Mouse (Mus musculus) cerebellum, postnatal 14 days (tissue): ENCODE measurements at regions not wholly inside any gene's neighbourhood (a gene's known extent, or its start where the extent isn't known, plus 50 kb on each side); places are given as distances from the start of the nearest gene placed in this dataset.
A peak's percentile ranks its signal among the peaks of the same experiment; 100 is the strongest.

Experiments used
- DNase-seq, 2 experiments: peaks; one replicate each; pipeline ENCODE4 v3.0.0; 2021; ENCODE audit warnings: mixed read lengths in 2 of 2

DNA sequence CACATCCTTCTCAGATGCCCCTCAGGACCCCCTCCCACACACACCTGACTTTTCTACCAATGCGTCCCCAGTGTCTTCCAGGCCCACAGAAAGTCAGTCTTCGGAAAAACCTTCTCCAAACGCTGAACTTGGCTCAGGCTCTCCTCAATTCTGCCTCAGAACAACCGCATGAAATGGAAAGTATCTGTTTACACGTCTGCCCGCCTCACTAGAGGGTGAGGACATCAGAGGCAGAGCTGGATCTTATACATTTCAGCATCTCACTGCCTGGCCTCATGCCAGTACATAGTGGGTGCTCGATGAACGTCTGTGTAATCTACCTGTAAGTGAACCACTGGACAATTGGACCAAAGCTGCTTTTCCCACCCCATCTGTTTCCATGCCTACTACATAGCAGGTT is 189.1 kb upstream of the 4930412O13Rik start:
- DNase-seq = no peak

DNA sequence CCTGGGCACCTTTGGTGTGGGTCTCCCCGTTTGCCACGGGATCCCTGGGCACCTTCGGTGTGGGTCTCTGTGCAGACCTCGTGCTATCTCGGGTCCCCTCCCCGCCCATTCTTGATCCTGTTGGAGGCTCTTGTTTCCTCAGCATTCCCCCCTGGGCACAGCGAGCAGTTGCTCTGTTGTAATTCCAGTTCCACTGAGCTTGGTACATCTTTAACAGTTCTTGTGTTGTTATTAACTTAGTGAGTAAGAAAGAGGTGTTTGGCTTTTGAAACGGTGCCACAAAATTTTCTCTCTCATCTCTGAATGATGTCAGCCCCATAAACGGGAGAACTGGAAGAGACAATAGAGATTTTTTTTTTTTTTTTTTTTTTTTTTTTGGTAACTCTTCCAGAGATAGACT is 187.7 kb upstream of the 4930412O13Rik start:
- DNase-seq = no peak

DNA sequence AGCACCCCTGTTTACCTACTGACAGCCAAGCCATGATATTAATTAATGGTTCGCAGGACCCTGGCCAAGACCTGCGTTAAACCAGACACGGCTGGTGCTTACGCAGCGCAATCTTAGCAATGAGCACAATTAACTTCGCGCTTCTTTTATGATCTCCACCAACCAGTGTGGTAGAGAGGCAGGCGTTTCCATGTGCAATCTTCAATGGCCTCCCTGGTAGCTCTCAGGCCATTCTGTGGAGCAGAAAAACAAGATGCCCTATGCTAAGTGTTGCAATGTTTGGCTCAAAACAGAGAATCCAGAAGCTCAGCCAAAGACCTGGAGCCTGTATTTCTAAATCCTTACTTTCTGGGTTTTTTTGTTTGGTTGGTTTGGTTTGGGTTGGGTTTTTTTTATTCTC is 186.9 kb upstream of the 4930412O13Rik start:
- DNase-seq = no peak

DNA sequence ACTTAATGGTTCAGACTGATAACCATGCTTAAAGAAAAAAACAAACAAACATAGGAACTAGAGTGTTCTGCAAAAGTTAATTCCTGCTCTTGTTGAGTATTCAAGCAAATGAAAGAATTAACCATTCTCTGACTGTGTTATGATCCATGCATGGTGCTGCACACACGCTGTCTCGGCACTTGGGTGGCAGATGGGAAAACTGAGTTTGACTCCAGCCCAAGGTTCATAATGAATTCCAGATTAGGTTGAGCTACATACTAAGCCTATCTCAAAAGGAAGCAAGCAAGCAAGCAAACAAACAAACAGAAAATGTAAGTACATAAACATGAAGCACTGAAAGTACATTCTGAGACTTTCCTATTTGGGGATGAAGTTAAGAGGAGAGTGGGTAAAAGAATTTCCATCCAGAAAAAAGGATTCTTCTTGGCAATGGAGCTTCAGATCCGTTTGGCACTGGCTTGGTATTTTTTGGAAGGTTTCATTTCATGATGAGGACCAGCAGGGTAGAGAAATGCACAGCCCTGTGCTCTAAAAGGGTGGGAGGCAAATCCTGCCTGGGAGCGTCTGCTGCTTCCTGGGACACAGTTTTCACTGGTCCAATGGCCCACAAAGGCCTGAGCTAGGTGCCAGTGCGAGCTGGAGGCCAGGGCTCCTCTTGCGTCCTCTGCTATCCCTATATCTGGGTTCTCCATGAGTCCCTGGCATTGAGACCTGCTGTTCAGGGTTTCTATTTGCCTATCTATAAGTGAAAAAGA is 183.3 kb upstream of the 4930412O13Rik start:
- DNase-seq = peak; percentile 39 to 64

DNA sequence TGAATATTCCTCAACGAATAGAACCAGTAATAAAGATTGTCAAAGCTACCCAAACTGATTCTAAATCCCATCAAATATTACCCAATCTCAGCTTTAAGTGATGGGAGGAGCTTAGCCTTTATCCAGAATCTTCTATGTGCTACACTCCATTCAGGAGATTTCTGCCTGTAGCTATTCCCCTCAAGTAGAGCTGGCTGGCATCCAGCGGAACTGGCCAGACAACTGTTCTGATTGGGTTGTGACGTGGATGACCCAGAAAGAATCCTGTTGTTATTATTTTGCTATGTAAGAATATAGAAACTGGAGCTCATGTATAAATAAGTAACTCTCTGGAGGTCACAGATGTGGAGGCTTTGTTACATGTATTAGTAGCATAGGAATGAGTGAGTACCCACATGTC is 176.8 kb upstream of the 4930412O13Rik start:
- DNase-seq = peak; percentile 48 to 66

DNA sequence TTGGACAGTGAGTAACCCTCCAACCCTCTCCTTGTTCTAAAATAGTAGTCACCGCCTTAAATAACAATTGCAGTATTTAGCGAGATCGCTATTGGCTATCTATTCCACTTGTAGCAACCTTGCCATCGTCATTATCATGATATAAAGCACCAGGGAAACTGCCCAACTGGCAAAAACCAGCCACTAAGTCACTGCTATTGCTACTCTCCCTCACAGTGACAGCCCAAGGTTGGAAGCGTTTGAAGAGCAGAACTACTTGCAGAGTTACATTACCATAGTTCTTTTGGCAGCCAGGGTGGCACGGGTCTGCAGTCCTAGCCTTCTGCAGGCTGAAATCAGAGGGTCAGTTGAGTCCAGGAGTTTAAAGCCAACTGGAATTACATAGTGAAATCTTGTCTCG is 171.6 kb upstream of the 4930412O13Rik start:
- no peak for DNase-seq

DNA sequence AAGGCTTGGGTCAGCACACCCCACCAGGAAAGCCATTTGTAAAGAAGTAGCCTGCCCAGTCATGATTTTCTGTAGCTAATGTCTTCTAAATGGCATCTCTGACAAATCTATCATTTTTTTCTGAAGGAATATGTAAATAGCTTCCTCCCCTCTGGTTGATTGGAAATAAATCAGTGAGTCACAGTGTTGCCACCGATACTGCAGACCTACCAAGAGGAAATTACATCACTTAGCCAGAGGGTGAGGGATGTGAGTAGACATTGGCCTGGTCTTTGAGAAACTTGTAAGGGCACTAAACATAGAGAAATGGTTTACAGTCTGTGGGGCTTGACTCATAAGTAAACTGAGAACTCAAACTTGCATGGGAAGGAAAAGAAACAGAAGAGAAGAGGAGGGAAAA is 163.1 kb upstream of the 4930412O13Rik start:
- no peak for DNase-seq

DNA sequence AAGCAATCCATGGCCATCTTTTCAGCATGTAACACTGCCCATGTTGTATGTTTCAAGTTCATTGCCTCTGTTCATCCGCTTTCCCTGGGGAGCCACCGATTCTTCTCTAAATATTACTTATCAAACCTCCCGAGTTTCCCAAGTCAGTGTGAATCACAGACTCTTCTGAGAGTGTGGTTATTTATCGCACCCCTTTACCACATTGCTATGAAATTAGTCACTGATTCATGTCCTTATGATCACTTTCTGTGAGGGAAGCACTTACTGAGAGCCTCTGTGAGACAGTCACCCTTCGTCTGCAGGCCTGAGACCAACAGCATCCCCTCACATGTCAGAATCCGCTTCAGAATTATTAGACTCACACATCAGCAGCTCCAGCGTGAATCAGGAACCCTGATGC is 147.8 kb upstream of the 4930412O13Rik start:
- DNase-seq = no peak

DNA sequence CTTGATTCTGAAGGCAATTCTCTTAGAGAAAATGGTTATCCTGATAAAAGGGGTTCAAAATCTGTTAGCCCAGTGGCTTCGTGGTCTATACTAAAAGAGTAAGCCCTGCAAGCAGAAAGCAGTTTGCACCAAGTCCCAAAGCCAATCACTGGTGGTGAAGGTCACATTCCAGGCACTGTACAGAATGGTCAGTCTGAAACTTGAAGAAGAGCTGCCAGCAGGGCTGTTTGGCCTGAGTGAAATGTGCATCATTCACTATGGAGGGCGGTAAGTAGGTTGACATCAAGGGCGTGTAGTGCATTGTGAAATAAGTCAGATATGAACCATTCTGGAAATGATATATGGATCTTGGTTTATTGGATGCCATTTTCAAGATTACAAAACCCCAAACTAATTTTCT is 136.9 kb upstream of the 4930412O13Rik start:
- DNase-seq = no peak

DNA sequence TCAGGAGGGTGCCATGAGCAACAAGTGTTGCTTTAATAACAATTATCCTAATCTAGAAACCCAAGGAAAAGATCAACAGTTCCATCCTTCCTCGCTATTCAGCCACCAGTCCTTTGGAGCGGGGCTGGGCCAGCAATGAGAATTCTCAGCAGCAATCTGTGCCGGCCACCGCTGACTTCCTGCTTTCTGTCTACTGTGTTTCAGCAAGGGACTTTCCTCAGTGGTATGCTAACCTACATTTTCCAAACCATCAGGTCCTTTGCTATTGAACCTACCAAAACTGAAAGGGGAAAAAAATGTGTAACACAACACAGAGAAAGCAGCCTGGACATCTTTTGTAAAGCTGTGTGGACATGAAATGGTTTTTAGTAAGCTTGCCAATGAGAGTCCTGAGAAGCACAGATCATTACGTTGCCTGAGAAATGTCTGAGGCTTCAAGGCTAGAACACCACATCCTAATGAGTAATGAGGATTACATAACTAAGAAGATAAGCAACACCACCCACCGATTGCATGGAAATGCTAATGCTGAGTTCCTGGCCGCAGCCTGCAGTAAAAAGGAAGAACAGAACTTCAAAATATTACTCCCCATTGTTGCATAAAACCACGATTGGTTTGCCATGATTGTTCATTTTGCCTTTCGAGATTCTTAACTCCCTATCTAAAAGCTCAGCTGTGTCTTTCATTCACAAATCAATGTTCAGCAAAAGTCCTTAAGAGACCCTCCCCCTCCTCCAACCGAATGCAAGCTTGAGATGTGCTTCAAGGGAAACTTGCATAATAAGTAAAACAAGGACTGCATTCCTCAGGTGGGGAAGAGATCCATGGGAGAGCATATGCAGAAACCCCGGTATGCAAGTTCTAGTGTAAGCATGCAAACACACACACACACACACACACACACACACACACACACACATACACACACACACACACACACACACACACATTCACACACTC is 130.9 kb upstream of the 4930412O13Rik start:
- no peak for DNase-seq

DNA sequence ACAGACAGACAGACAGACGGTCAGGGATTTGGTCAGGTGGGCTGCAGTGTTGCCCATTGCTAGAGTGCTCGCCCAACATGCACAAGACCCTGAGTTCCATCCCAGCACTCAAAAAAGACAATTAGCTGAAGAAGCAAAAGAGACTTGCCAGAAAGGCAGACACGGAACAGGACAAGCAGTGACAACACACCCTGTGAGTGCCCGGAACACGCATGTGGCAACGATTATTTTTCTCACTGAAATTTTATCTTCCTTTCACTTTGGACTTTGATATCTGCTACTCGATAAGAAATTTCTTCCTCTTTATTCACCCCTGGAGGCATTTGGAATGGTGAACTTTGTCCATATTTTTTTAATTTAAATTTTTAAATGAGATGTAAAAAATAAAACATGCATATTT is 127.4 kb upstream of the 4930412O13Rik start:
- no peak for DNase-seq

DNA sequence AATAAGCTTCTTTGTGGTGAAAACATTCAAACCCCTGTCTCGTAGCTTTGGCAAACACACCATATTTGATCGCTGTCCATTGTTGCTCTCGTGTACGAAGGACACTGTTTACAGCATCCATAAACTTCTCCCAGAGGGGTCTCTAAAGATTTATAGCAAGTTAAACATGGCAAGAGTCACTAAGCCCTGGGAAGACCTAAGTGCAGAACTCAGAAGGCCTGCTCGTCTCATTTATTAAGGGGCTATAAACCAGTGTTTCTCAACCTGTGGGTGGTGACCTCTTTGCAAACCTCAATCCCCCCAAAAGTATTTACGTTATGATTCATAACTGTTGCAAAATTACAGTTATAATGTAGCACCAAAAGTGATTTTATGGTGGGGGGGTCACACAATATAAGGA is 126.9 kb upstream of the 4930412O13Rik start:
- DNase-seq = no peak

DNA sequence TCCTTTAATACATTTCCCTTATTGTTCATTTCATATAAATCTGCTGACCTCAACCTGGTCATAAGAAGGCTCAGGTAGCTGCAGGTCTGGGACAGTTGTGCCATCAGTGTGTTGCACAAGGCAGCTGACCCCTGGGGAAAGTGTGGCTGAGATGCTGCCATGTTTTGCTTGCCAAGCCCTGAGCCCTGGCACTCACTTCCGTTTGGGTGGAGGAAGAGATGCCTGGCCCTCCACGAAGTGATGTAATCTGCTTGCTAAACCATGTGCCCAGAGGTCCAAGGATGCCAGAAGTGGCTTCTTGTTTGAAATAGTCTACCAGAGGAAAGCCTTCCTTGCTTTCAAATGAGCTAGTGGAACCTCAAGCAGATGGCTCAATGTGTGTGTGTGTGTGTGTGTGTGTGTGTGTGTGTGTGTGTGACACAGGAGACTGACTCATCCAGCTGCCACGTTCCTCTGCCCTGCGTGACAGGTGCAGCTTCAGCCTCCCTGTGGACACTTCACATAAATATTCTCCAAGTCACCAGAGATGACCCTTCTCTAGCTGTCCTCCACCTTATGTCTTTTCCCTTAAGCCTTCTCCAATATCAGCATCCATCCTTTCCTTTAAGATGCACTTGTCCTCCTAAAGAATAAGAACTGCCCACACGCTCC is 123.2 kb upstream of the 4930412O13Rik start:
- DNase-seq = peak; percentile 50 to 74

DNA sequence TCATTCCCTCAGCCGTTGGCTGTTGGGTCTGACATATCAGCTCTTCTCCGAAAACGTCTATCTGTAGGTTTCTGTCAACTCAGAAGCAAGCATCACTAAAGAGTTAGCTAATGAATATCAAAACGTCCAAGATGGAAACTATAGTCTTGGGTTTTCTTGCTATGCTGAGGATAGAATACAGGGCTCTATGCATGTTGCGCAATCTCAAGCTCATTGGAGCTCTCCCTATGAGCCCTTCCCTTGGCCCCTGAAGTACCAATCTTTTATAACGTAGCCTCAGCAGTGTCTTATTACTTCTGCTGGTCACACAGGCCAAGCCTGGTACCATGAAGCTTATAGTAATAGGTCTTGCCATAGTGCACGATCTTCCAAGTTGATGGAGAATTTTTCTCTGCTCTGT is 122.1 kb upstream of the 4930412O13Rik start:
- DNase-seq = no peak

DNA sequence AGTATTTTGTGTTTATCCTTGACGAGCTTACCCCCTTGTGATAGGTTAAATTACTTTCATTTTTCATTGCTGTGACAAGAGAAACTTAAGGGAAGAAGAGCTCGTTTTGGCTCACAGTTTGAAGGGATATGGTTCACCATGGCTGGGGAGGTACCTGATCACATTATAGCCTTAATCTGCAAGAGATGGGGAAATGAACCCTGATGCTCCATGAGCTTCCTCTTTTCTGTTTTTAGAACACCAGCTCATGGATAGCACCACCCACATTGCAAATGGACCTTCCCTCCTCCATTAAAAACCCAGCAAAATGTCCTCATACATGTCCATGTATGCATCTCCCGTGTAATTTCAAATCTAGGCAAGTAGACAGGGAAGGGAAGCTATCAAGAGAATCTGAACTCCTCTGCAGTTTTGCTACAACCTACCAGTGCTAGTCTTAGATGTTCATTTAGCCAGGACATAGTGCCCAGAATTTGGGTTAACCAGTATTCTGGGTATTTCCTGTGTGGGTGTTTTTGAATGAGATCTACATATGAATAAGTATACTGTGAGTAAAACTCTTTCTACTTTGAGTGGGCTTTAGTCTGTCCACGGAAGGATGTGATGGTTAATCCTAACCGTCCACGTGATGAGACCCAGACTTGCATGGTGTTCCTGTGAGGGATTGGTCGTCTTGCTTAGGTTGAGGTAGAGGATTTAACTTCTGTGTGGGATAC is 121.5 kb upstream of the 4930412O13Rik start:
- DNase-seq = no peak

DNA sequence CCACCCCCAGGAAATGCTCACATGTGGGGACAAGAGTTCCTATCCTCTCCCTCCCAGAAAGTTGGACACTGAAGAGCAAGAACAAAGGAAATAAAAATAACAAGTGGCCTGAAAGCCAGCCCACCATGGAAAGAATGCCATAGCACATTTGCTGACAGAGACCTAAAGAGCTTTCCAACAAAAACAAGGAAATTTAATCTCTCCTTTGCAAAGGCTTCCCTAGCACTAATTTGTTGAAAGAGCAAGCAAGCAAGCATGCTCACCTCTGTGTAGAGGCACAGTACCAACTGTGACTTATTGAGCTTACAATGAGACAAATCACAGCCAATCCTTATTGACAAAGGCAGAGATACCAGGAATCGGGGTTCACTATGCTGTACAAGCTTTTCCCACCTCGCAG is 100.9 kb upstream of the 4930412O13Rik start:
- no peak for DNase-seq

DNA sequence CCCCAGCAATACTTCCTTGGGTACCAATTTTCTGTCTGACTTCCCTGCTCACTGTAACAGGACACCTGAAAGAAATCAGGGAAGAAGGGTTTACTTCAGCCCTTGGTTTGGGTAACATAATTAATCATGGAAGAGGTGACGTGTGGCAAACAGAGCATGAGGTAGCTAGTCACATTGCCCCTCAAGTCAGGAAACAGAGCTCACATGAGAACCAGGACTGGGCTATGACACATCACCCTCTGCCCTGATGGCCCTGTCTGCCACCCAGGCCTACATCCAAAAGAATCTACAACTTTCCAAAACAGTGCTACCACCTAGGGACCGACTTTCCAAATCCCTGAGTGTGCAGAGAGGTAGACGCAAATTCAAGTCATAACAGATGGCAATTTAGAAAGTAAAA is 98.4 kb upstream of the 4930412O13Rik start:
- DNase-seq = no peak

DNA sequence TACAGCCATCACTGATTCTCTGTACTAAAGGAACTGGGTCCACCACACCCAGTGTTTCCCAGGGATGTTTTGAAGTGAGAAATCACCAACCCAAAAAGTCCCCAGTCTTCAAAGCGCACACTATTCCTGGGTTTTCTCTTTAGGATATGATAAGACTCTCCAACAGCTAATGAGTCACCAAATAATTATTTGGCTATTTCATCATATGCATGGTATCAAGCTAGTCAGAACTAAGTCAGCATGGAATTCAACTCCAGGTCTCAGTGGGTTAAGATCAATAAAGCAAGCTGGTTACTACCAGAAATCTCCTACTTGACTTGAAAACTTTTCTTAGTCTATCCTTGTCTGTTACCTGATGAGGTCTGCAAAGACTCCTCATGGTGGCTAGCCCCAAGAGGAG is 89.1 kb upstream of the 4930412O13Rik start:
- no peak for DNase-seq

DNA sequence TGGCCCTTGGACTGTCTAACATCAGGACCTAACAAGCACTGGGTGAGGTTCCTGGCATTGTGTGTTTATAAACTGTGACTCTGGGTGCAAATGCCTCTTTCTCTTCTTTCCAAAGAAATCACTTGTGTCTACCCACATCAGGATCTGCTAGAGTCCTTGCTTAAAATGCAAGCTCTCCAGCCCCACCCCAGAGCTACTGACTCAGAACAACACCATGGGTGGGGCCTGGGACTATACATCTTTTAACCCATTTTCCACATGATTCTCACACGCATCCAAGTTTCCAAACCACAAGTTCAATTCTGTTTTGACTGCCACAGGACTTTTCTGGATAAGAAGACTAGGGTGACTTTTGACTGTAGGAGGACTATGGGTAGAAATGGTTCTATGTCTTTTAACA is 88.7 kb upstream of the 4930412O13Rik start:
- no peak for DNase-seq

DNA sequence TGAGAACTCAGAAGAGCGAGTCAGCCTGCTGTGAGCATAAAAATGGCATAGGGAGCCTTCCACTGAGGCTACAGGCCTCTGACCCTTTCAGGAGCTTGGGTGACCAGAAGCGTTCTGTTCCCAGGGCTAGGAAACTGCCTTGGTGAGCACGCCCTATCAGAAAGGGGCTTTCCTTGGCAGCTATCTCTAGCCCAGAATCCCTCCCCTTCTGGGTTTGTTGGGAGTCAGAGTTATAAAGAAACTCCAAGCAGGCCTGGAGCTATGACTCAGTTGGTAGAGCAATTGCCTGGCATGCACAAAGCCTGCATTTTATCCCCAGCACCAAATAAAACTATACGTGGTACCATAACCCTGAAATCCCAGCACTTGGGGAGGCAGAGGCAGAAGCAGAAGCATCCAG is 85.7 kb upstream of the 4930412O13Rik start:
- no peak for DNase-seq

DNA sequence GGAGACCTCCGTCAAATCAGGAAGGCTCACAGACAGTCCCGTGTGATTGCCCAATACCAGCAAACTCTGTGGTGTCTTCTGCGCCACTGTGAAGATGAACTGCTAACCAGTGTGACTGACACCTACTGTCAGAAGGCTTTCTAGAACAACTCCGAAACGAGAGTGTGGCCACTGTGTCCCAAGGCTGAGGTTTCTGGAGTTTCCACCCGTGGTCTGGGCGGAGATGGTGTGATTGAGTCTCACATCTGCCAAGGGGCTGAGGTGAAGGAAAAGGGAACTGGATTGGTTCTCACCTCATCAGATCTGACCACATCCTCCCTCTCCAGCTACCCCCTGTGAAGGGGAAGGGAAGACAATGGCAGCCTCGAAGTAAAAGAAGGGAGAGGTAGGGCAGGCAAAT is 79.6 kb upstream of the 4930412O13Rik start:
- no peak for DNase-seq

DNA sequence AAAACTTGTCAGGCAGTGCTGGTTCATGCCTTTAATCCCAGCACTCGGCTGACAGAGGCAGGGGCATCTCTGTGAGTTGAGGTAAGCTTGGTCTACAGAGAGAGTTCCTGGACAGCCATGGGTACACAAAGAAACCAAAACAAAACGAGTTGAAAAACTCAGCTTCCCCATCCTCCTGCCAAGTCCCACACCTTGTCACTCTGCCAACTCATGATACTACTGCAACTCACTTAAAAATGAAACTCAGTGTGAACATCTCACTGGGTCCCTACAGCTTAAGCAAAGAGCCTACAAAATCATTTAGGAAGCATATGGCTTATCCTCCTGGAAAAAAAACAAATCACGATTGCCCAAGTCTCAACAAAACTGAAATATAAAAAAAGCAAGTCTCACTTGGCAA is 76.7 kb upstream of the 4930412O13Rik start:
- DNase-seq = no peak

DNA sequence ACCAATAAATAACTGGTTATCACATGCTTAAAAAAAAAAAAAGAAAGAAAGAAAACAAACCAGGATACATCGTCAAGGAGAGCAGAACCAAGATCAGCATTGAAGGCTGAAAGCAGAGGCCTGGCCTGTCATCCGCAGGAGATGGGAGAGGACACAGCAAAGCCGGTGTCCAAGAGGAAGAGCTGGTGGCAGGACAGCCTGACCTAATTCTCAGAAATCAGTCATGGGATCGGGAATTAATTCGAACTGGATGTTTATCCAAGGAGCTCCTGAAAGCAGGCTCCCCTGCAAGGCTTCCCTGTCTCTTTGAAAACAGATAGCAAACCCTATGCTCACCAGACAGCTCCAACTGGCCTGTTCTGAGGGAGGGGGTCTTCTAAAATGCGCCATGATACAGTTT is 75.5 kb upstream of the 4930412O13Rik start:
- no peak for DNase-seq
